Mouse (Mus musculus) erythroblast, adult 5-6 weeks (primary cell): Measurements from ENCODE around the gene Slc1a2. TPM values are rescaled to one million over a fixed set of nuclear protein-coding genes. Genes with fewer than 3 reads are reported as not detected.

Source experiments
- ATAC-seq: replicated peaks from 2 replicates; pipeline ENCODE4 v1.8.0; 2016; ENCODE audit warnings: moderate number of reproducible peaks, mild to moderate bottlenecking, moderate TSS enrichment, inconsistent platforms; ENCODE audit not compliant: poor library complexity, low FRiP score, severe bottlenecking
- total RNA-seq, 2 experiments: library from RNA; stranded (forward) in 1 of 2; stranded (reverse) in 1 of 2; fragments of 150-400 nt in 1 of 2; fragments of 200-764, 138-1000 nt in 1 of 2; gene quantifications; 2 replicates each; pipeline versions ENCODE4 v1.2.3 to v1.2.4; 2015 to 2017; ENCODE audit warnings: low replicate concordance in 2 of 2

Gene Slc1a2
- total RNA-seq, 2 experiments from 2014 or later, result not detected

GRCm38 (mm10) chr2:102662911-102663310 lies 4.5 kb downstream of the Slc1a2 start:
- ATAC-seq, result no peak

- ATAC-seq, result no peak
Observed at GRCm38 (mm10) chr2:102663339-102663738, 4.9 kb downstream of the Slc1a2 start.

- ATAC-seq, result no peak
Observed at GRCm38 (mm10) chr2:102663865-102664264, 5.4 kb downstream of the Slc1a2 start.

- no peak for ATAC-seq
Observed at GRCm38 (mm10) chr2:102667981-102668380, 9.5 kb downstream of the Slc1a2 start.

- ATAC-seq, result no peak
Observed at GRCm38 (mm10) chr2:102669580-102669979, 11.1 kb downstream of the Slc1a2 start.

GRCm38 (mm10) chr2:102674582-102674981 lies 16.1 kb downstream of the Slc1a2 start:
- ATAC-seq, result no peak

GRCm38 (mm10) chr2:102675275-102675674 lies 16.8 kb downstream of the Slc1a2 start:
- ATAC-seq, result no peak

GRCm38 (mm10) chr2:102676716-102677312 lies 18.4 kb downstream of the Slc1a2 start:
- ATAC-seq, result no peak

- ATAC-seq, result no peak
Observed at GRCm38 (mm10) chr2:102677400-102677799, 18.9 kb downstream of the Slc1a2 start.

- no peak for ATAC-seq
Observed at GRCm38 (mm10) chr2:102681351-102681750, 22.9 kb downstream of the Slc1a2 start.

- ATAC-seq, result no peak
Observed at GRCm38 (mm10) chr2:102682168-102682567, 23.7 kb downstream of the Slc1a2 start.

GRCm38 (mm10) chr2:102685371-102686107 lies 27.1 kb downstream of the Slc1a2 start:
- no peak for ATAC-seq

GRCm38 (mm10) chr2:102686108-102686450 lies 27.6 kb downstream of the Slc1a2 start:
- no peak for ATAC-seq

- no peak for ATAC-seq
Observed at GRCm38 (mm10) chr2:102693556-102693955, 35.1 kb downstream of the Slc1a2 start.

- no peak for ATAC-seq
Observed at GRCm38 (mm10) chr2:102694750-102695149, 36.3 kb downstream of the Slc1a2 start.

GRCm38 (mm10) chr2:102695541-102695940 lies 37.1 kb downstream of the Slc1a2 start:
- no peak for ATAC-seq

GRCm38 (mm10) chr2:102697732-102698131 lies 39.3 kb downstream of the Slc1a2 start:
- no peak for ATAC-seq

- no peak for ATAC-seq
Observed at GRCm38 (mm10) chr2:102699921-102700320, 41.5 kb downstream of the Slc1a2 start.

GRCm38 (mm10) chr2:102700695-102701094 lies 42.2 kb downstream of the Slc1a2 start:
- no peak for ATAC-seq

GRCm38 (mm10) chr2:102701382-102701781 lies 42.9 kb downstream of the Slc1a2 start:
- ATAC-seq, result no peak

GRCm38 (mm10) chr2:102703556-102703955 lies 45.1 kb downstream of the Slc1a2 start:
- no peak for ATAC-seq

- ATAC-seq, result no peak
Observed at GRCm38 (mm10) chr2:102704781-102705180, 46.3 kb downstream of the Slc1a2 start.
